Mouse (Mus musculus): ENCODE measurements at regions not wholly inside any gene's neighbourhood (a gene's known extent, or its start where the extent isn't known, plus 50 kb on each side); places are given as distances from the start of the nearest gene placed in this dataset.

GRCm38 (mm10) chr11:113098360-113098759, 316.3 kb downstream of the Sox9 start:
- no peak for DNase-seq

GRCm38 (mm10) chr11:113100800-113101199, 318.8 kb downstream of the Sox9 start:
- DNase-seq = no peak

- no peak for DNase-seq
These were observed 319.5 kb downstream of the Sox9 start for GRCm38 (mm10) chr11:113101534-113101933.

GRCm38 (mm10) chr11:113103161-113103845, 321.3 kb downstream of the Sox9 start:
- no peak for DNase-seq

GRCm38 (mm10) chr11:113105371-113105770, 323.3 kb downstream of the Sox9 start:
- no peak for DNase-seq

GRCm38 (mm10) chr11:113107205-113107844, 325.3 kb downstream of the Sox9 start:
- no peak for DNase-seq

- DNase-seq = no peak
These were observed 326.1 kb downstream of the Sox9 start for GRCm38 (mm10) chr11:113107966-113108699.

- no peak for DNase-seq
These were observed 327.1 kb downstream of the Sox9 start for GRCm38 (mm10) chr11:113109096-113109495.

GRCm38 (mm10) chr11:113113220-113113817, 331.3 kb downstream of the Sox9 start:
- DNase-seq = no peak

- no peak for DNase-seq
These were observed 335.3 kb downstream of the Sox9 start for GRCm38 (mm10) chr11:113117179-113117898.

GRCm38 (mm10) chr11:113120570-113120969, 338.5 kb downstream of the Sox9 start:
- DNase-seq = no peak

- DNase-seq = no peak
These were observed 339.3 kb downstream of the Sox9 start for GRCm38 (mm10) chr11:113121307-113121706.

GRCm38 (mm10) chr11:113122137-113122536, 340.1 kb downstream of the Sox9 start:
- DNase-seq = no peak

- no peak for DNase-seq
These were observed 340.9 kb downstream of the Sox9 start for GRCm38 (mm10) chr11:113122964-113123363.

- no peak for DNase-seq
These were observed 343.8 kb downstream of the Sox9 start for GRCm38 (mm10) chr11:113125832-113126231.

GRCm38 (mm10) chr11:113129192-113129591, 347.2 kb downstream of the Sox9 start:
- no peak for DNase-seq

- DNase-seq = no peak
These were observed 348.0 kb downstream of the Sox9 start for GRCm38 (mm10) chr11:113129975-113130374.

- DNase-seq = peak; percentile 45 to 54
These were observed 350.3 kb downstream of the Sox9 start for GRCm38 (mm10) chr11:113132078-113133064.

- DNase-seq = no peak
These were observed 351.4 kb downstream of the Sox9 start for GRCm38 (mm10) chr11:113133407-113133806.

- DNase-seq = no peak
These were observed 353.2 kb downstream of the Sox9 start for GRCm38 (mm10) chr11:113135261-113135660.

- DNase-seq = no peak
These were observed 356.4 kb downstream of the Sox9 start for GRCm38 (mm10) chr11:113138462-113138861.
